ENCODE assay signal across 11 mouse cellular contexts in genomic region chr11:40677169-40677568, GRCm38 (mm10). TPM values are rescaled to one million over a fixed set of nuclear protein-coding genes. Genes with fewer than 3 reads are reported as not detected.
DNase-seq lines count a peak whose midpoint lies in the region; ATAC-seq and TF ChIP-seq lines count a peak whose summit lies in the region.
"Had no signal": no experiment of that assay in that cellular context is flagged by ENCODE, and none has a peak within 500 bp of the region (broad histone marks: within the 10 kb centered on the region; RNA-seq: fewer than 3 reads in every experiment).

No protein-coding gene starts in this region.

- 97% methylated on average over 1 of the region's 1 CpGs for WGBS in heart, adult 2 months
- 97% methylated on average over 1 of the region's 1 CpGs for WGBS in spleen, adult 2 months

- H3K79me2 ChIP-seq in heart, adult 2 months (replicated peaks; ENCODE audit: control insufficient read depth, insufficient read depth, low read length), result no peaks in the 10 kb centered on the region

- no peak for TF ChIP-seq POLR2A in heart, adult 2 months (IDR thresholded peaks at IDR 0.05; ENCODE audit: insufficient read depth, low read depth, low read length)
- TF ChIP-seq POLR2A in spleen, adult 2 months (IDR thresholded peaks at IDR 0.05; ENCODE audit: low read depth, low read length), result no peak
- TF ChIP-seq POLR2A in bone marrow macrophage, adult 2 months (IDR thresholded peaks at IDR 0.05; ENCODE audit: borderline replicate concordance, low read depth, low read length), result no peak

- H3K9ac ChIP-seq in heart, adult 2 months (ENCODE audit: low read depth, low read length), result no peak overlapping the region
- H3K9ac ChIP-seq: stomach, embryonic 15.5 days had no signal

- no peak overlapping the region for H3K27ac ChIP-seq in heart, adult 2 months
- H3K27ac ChIP-seq in spleen, adult 2 months (ENCODE audit: insufficient read depth, low read length), result no peak overlapping the region
- no peak overlapping the region for H3K27ac ChIP-seq in bone marrow macrophage, adult 2 months (ENCODE audit: insufficient read depth, low read depth, low read length)
- H3K27ac ChIP-seq: stomach, embryonic 15.5 days had no signal

- intact Hi-C loops in heart, adult 2 months (cut with DNase I), result no loop called here
- intact Hi-C loops in left cerebral cortex, postnatal 36 days (cut with DNase I), result no loop called here

- H3K36me3 ChIP-seq in heart, adult 2 months (ENCODE audit: control insufficient read depth, insufficient read depth, low read length), result peaks cover 10% of the 10 kb centered on the region
- H3K36me3 ChIP-seq in spleen, adult 2 months (ENCODE audit: control insufficient read depth, insufficient read depth, low read length), result peaks cover 25% of the 10 kb centered on the region

- no peak for DNase-seq in heart, adult 2 months
- no peak for DNase-seq in heart, adult 8-10 months (ENCODE audit: low spot score)
- DNase-seq in spleen, adult 2 months (ENCODE audit: low read depth in 1 of 2, low spot score in 2 of 2), result no peak
- DNase-seq in spleen, postnatal 14 days (ENCODE audit: low spot score in 2 of 2), result no peak
- DNase-seq in cerebellum, postnatal 25 days, result no peak
- no peak for DNase-seq in left cerebral cortex, postnatal 36 days (ENCODE audit: low spot score in 2 of 2)
- DNase-seq: cerebellum, postnatal 36 days; layer of hippocampus, adult 9-11 months had no signal

- TF ChIP-seq CTCF in heart, adult 2 months (IDR thresholded peaks at IDR 0.05), result peak; percentile 61
- TF ChIP-seq CTCF in spleen, adult 2 months (IDR thresholded peaks at IDR 0.05; ENCODE audit: extremely low read depth, insufficient read depth, insufficient read length, insufficient replicate concordance), result peak; percentile 24; the same call in 1 of the 2 replicates
- peak; percentile 37; the same call in 1 of the 2 replicates for TF ChIP-seq CTCF in bone marrow macrophage, adult 2 months (IDR thresholded peaks at IDR 0.05; ENCODE audit: low read depth, low read length)

- H3K4me1 ChIP-seq in heart, adult 2 months (ENCODE audit: control insufficient read depth, insufficient read depth, low read length), result peaks cover 1% of the 10 kb centered on the region; the same call in 1 of the 2 replicates
- H3K4me1 ChIP-seq in spleen, adult 2 months (ENCODE audit: control insufficient read depth, insufficient read depth, insufficient read length), result no peaks in the 10 kb centered on the region
- no peaks in the 10 kb centered on the region for H3K4me1 ChIP-seq in bone marrow macrophage, adult 2 months (ENCODE audit: control insufficient read depth, insufficient read depth, low read length)
- H3K4me1 ChIP-seq: stomach, embryonic 15.5 days had no signal

- no peak for TF ChIP-seq EP300 in heart, adult 2 months (IDR thresholded peaks at IDR 0.05; ENCODE audit: insufficient read depth, low read depth, low read length)

- peak; percentile 70; the same call in 1 of the 2 replicates for ATAC-seq in megakaryocyte-erythroid progenitor cell, adult 5-6 weeks (replicated peaks; ENCODE audit: low FRiP score, low TSS enrichment, poor library complexity, severe bottlenecking)

- H3K4me3 ChIP-seq in heart, adult 2 months, result no peak overlapping the region
- no peak overlapping the region for H3K4me3 ChIP-seq in spleen, adult 2 months (ENCODE audit: extremely low read depth, insufficient read depth, insufficient read length)
- no peak overlapping the region for H3K4me3 ChIP-seq in bone marrow macrophage, adult 2 months (ENCODE audit: insufficient read depth, low read length)
- H3K4me3 ChIP-seq: stomach, embryonic 15.5 days had no signal

- H3K27me3 ChIP-seq in heart, adult 2 months (ENCODE audit: control insufficient read depth, insufficient read depth, low read length), result no peaks in the 10 kb centered on the region
- no peaks in the 10 kb centered on the region for H3K27me3 ChIP-seq in spleen, adult 2 months (ENCODE audit: control insufficient read depth, insufficient read depth, low read length)
- H3K27me3 ChIP-seq: stomach, embryonic 15.5 days had no signal

RNA-seq across cellular contexts. Expression of gene Mat2b, which starts 17.8 kb away (rescaled TPM):
- 100 to 1,000 TPM in 1 of 2 experiments, 10 to 100 TPM in 1; 84.7 to 102 TPM for total RNA-seq in heart, adult 2 months (2021)
- polyA plus RNA-seq in heart, adult 2 months (2012; rRNA removed), result 52.1 and 76.6 TPM in 2 replicates
- 100 to 1,000 TPM in 2 of 4 experiments, 10 to 100 TPM in 2; 92.5 to 111 (median 98.4) TPM for total RNA-seq in heart, adult 8-10 months (2022)
- 26.3 and 28.3 TPM in 2 replicates for polyA plus RNA-seq in spleen, adult 2 months (2012; rRNA removed)
- polyA plus RNA-seq in bone marrow macrophage, adult 2 months (2012; ENCODE audit: insufficient read depth, insufficient read length, missing spikeins), result 70.7 and 71.6 TPM in 2 replicates
- 100.0 and 105 TPM in 2 replicates for total RNA-seq in megakaryocyte-erythroid progenitor cell, adult 5-6 weeks (2014; fragmentation: Nextera tagmentation)
- total RNA-seq in megakaryocyte-erythroid progenitor cell, adult 5-6 weeks (2017), result 124 and 133 TPM in 2 replicates
- total RNA-seq in left cerebral cortex, postnatal 36 days (2021), result 100 to 1,000 TPM; 160 to 179 TPM

RNA-seq across cellular contexts. Expression of gene Hmmr, which starts 56.1 kb away (rescaled TPM):
- under 1 TPM; 0.13 to 0.20 TPM for total RNA-seq in heart, adult 2 months (2021)
- 0.18 and 0.21 TPM in 2 replicates for polyA plus RNA-seq in heart, adult 2 months (2012; rRNA removed)
- total RNA-seq in heart, adult 8-10 months (2022), result under 1 TPM in 3 of 4 experiments, not detected in 1; 0.09 to 0.25 (median 0.20) TPM
- 2.6 and 2.9 TPM in 2 replicates for polyA plus RNA-seq in spleen, adult 2 months (2012; rRNA removed)
- 18.8 and 19.7 TPM in 2 replicates for polyA plus RNA-seq in bone marrow macrophage, adult 2 months (2012; ENCODE audit: insufficient read depth, insufficient read length, missing spikeins)
- total RNA-seq in megakaryocyte-erythroid progenitor cell, adult 5-6 weeks (2014; fragmentation: Nextera tagmentation), result 55.4 and 61.8 TPM in 2 replicates
- total RNA-seq in megakaryocyte-erythroid progenitor cell, adult 5-6 weeks (2017), result 80.0 and 86.5 TPM in 2 replicates
- total RNA-seq in left cerebral cortex, postnatal 36 days (2021), result under 1 TPM; 0.74 to 0.82 TPM

RNA-seq across cellular contexts. Expression of gene Nudcd2, which starts 56.3 kb away (rescaled TPM):
- 10 to 100 TPM; 14.4 to 14.7 TPM for total RNA-seq in heart, adult 2 months (2021)
- polyA plus RNA-seq in heart, adult 2 months (2012; rRNA removed), result 3.6 and 10.7 TPM in 2 replicates
- 10 to 100 TPM; 13.1 to 19.0 (median 15.7) TPM for total RNA-seq in heart, adult 8-10 months (2022)
- 7.4 TPM in 2 replicates for polyA plus RNA-seq in spleen, adult 2 months (2012; rRNA removed)
- 26.5 and 28.3 TPM in 2 replicates for polyA plus RNA-seq in bone marrow macrophage, adult 2 months (2012; ENCODE audit: insufficient read depth, insufficient read length, missing spikeins)
- total RNA-seq in megakaryocyte-erythroid progenitor cell, adult 5-6 weeks (2014; fragmentation: Nextera tagmentation), result 84.4 and 118 TPM in 2 replicates
- 142 and 236 TPM in 2 replicates for total RNA-seq in megakaryocyte-erythroid progenitor cell, adult 5-6 weeks (2017)
- 10 to 100 TPM; 18.1 to 21.3 TPM for total RNA-seq in left cerebral cortex, postnatal 36 days (2021)

Comparison
In these comparisons a context has a peak if more than half of its experiments do, and no peak if none do; other contexts are left out.
1. RNA of gene Hmmr, which starts 56.1 kb away (total RNA-seq): 55.4 to 86.5 TPM in megakaryocyte-erythroid progenitor cell, adult 5-6 weeks; 0.74 to 0.82 TPM in left cerebral cortex, postnatal 36 days, 0.13 to 0.20 TPM in heart, adult 2 months and 0.09 to 0.25 TPM in heart, adult 8-10 months; every median in the first group is over 10 times any median in the second.
2. Peak in every context shown above with its lines, with median percentiles within 50 percentile points of each other: CTCF ChIP-seq.